Mouse (Mus musculus): ENCODE results near the gene Gdi1.

DNA sequence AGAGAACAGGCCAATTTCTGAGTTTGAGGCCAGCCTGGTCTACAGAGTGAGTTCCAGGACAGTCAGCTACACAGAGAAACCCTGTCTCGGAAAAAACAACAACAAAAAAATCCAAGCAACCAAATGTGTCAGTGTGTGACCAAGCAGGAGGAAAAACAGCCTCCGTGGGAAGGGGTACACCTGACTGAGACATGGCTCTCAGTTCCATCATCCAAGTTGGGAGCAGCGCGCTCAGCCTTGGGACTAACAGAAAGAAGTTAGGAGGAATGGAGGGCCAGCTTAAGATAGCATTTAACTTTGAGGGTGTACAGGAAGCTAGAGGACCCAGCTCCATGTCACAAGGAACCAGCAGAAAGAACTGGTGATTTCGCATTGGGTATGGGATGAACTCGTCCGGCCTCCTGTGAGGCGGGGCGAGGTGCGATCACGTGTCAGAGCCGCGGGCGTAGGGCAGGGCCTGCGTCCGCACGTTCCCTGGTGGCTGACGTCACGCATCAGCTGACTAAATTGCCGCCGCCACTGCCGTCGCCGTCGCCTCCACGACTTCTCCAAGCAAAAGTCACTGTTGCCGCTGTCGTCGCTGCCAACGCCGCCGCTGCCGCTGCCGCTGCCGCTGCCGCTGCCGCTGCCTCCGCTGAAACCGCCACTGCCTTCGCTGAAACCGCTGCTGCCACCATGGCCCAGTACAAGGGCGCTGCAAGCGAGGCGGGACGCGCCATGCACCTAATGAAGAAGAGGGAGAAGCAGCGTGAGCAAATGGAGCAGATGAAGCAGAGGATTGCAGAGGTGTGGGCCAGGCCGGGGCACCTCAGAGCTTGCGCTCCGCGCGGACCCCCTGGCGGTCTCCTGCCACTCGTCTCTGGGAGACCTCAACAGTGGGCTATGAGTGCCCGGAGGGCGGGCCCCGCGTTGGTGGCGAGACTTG lies 8.0 kb downstream of the Gdi1 start, which contains the start of gene Fam50a:
- no peak for TF ChIP-seq CTCF (IDR thresholded peaks at IDR 0.05; ENCODE audit: extremely low read depth, insufficient read depth, insufficient read length, insufficient replicate concordance)
- TF ChIP-seq POLR2A (IDR thresholded peaks at IDR 0.05; ENCODE audit: low read depth, low read length), result no peak; the same call in 1 of the 2 replicates

Data from spleen, adult 2 months (tissue).